In the genomic region with DNA sequence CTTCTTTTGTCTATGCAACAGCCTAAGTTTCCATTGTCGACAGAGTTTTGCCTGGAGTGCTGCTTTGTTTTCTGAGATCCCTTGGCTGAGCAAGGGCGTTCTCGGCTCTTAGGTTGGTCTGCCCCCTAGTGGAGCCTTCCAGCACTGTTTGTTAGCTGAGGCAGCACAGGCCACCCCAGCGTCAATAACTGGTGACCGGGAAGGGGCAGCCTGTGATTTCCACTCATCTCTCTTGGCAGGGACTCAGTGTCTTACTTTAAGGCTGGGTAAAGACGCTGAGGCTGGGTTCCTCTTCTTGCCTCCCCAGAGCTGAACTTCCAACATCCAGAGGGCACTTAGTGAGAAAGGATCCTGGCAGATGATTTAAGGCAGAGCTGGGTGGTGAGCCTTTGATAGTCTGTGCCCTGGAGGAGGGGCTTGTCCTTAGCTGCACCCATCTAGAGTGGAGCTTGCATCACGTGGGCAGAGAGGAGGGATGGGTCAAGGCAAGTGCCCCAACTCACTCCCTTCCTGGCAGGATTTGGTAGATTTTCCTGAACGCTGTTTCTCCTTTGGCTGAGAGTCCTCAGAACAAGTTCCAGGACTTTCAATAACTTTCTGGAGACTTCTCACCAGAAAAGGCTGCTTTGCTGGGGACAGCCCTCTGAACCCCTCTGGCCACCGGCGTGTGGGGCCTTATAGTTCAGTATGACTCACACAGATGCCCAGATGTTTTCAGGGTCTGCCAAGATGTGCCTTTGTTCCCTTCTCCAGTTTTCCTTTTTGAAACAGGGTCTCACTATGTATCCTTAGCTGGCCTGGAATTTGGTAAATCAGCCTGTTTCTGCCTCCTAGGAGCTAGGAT, we compare ENCODE assay signal across 8 mouse cellular contexts. TPM values are rescaled to one million over a fixed set of nuclear protein-coding genes. Genes with fewer than 3 reads are reported as not detected.
DNase-seq lines count a peak whose midpoint lies in the region; ATAC-seq and TF ChIP-seq lines count a peak whose summit lies in the region.

No protein-coding gene starts in this region.

- peak overlapping the region; percentile 58 for H3K9ac ChIP-seq in ES-E14 (ENCODE audit: insufficient read depth, low read depth, low read length, poor library complexity, severe bottlenecking)
- H3K9ac ChIP-seq in forebrain, embryonic 15.5 days (replicated peaks) = peak overlapping the region; percentile 11; the same call in 1 of the 2 replicates
- no peak overlapping the region for H3K9ac ChIP-seq in neural tube, embryonic 15.5 days (replicated peaks)

- in situ Hi-C loops in ES-E14 (cut with MboI; ENCODE audit: low sequenced_read_pairs in 2 of 2, unreplicated experiment in 2 of 2) = no loop called here

- peak; percentile 63; the same call in 1 of the 2 replicates for TF ChIP-seq POLR2A in lung, adult 2 months (IDR thresholded peaks at IDR 0.05; ENCODE audit: borderline replicate concordance, extremely low read depth, low read depth, low read length)

- peak overlapping the region in 1 of 2 experiments; percentile 46; a peak in 3 of 4 replicates for H3K4me3 ChIP-seq in ES-E14 (ENCODE audit: insufficient read depth in 1 of 2, low read depth in 1 of 2, low read length in 2 of 2, poor library complexity in 1 of 2, severe bottlenecking in 1 of 2)
- H3K4me3 ChIP-seq in forebrain, embryonic 15.5 days = no peak overlapping the region
- H3K4me3 ChIP-seq in lung, adult 2 months (replicated peaks; ENCODE audit: extremely low read depth, low read depth, low read length) = peak overlapping the region; percentile 37
- 0 out of 2 replicates have a peak overlapping the region, but pooled peaks have one; percentile 3 for H3K4me3 ChIP-seq in neural tube, embryonic 15.5 days (replicated peaks)

- no peak overlapping the region for H3K4me2 ChIP-seq in forebrain, embryonic 15.5 days (replicated peaks)
- H3K4me2 ChIP-seq in neural tube, embryonic 15.5 days = peak overlapping the region; percentile 33

- intact Hi-C loops in heart, postnatal 14 days (cut with DNase I) = loop anchor here (5.0 kb wide), 1 partner anchor 102 kb away; no protein-coding TSS in a partner anchor

- ATAC-seq in forebrain, embryonic 15.5 days (replicated peaks) = peak; percentile 49; the same call in 1 of the 2 replicates
- peak; percentile 52; the same call in 1 of the 2 replicates for ATAC-seq in neural tube, embryonic 15.5 days (ENCODE audit: low FRiP score)

- no peaks in the 10 kb centered on the region for H3K9me3 ChIP-seq in ES-E14 (ENCODE audit: control insufficient read depth, insufficient read depth, low read depth, low read length)
- no peaks in the 10 kb centered on the region for H3K9me3 ChIP-seq in forebrain, embryonic 15.5 days
- no peaks in the 10 kb centered on the region for H3K9me3 ChIP-seq in neural tube, embryonic 15.5 days (replicated peaks)

- 11% methylated on average over 10 of the region's 10 CpGs for WGBS in forebrain, embryonic 15.5 days
- 11% methylated on average over 10 of the region's 10 CpGs for WGBS in lung, adult 2 months
- WGBS in neural tube, embryonic 15.5 days = 14% methylated on average over 10 of the region's 10 CpGs

- TF ChIP-seq CTCF in lung, adult 2 months (IDR thresholded peaks at IDR 0.05; ENCODE audit: insufficient read depth, low read length) = peak; percentile 89

- no peaks in the 10 kb centered on the region for H3K27me3 ChIP-seq in forebrain, embryonic 15.5 days
- H3K27me3 ChIP-seq in neural tube, embryonic 15.5 days (replicated peaks) = no peaks in the 10 kb centered on the region

- peaks cover 3 to 7% of the 10 kb centered on the region in 2 experiments; a peak in 2 of 4 replicates for H3K4me1 ChIP-seq in ES-E14 (ENCODE audit: control insufficient read depth in 2 of 2, insufficient read depth in 2 of 2, low read length in 2 of 2, poor library complexity in 1 of 2)
- peaks cover 18% of the 10 kb centered on the region for H3K4me1 ChIP-seq in forebrain, embryonic 15.5 days
- H3K4me1 ChIP-seq in lung, adult 2 months (ENCODE audit: control insufficient read depth, insufficient read depth, low read length) = peaks cover 14% of the 10 kb centered on the region
- peaks cover 12% of the 10 kb centered on the region for H3K4me1 ChIP-seq in neural tube, embryonic 15.5 days

- DNase-seq in ES-E14 (ENCODE audit: low read depth, low spot score) = peak; percentile 98
- DNase-seq in cerebellum, adult 11-12 months = peak; percentile 74
- peak; percentile 88 to 94 for DNase-seq in heart, postnatal 14 days
- peak; percentile 87 for DNase-seq in layer of hippocampus, adult 11-12 months (ENCODE audit: low spot score)
- DNase-seq in lung, adult 2 months = peak; percentile 88
- DNase-seq in testis, postnatal 10 days (ENCODE audit: low spot score) = peak; percentile 95

- no peaks in the 10 kb centered on the region for H3K36me3 ChIP-seq in ES-E14 (ENCODE audit: control insufficient read depth, insufficient read depth, low read length, poor library complexity, severe bottlenecking)
- peaks cover 5% of the 10 kb centered on the region for H3K36me3 ChIP-seq in forebrain, embryonic 15.5 days
- H3K36me3 ChIP-seq in neural tube, embryonic 15.5 days = peaks cover 7% of the 10 kb centered on the region

- peak overlapping the region; percentile 49; the same call in 1 of the 2 replicates for H3K27ac ChIP-seq in ES-E14 (ENCODE audit: insufficient read depth, low read depth, low read length, poor library complexity, severe bottlenecking)
- peak overlapping the region; percentile 25; the same call in 1 of the 2 replicates for H3K27ac ChIP-seq in forebrain, embryonic 15.5 days (replicated peaks)
- 0 out of 2 replicates have a peak overlapping the region, but pooled peaks have one; percentile 41 for H3K27ac ChIP-seq in neural tube, embryonic 15.5 days (replicated peaks)

TF ChIP-seq in ES-E14, 5 proteins besides CTCF, POLR2A, EP300 and RAD21:
- no peak for TF ChIP-seq ZNF384 (IDR thresholded peaks at IDR 0.05; ENCODE audit: low read depth, low read length)
- TF ChIP-seq CHD2 (IDR thresholded peaks at IDR 0.05; ENCODE audit: low read depth, low read length) = 0 out of 2 replicates have a peak, but pooled peaks have one; percentile 40
- no peak for TF ChIP-seq HCFC1 (IDR thresholded peaks at IDR 0.05; ENCODE audit: borderline replicate concordance, insufficient read depth, low read length)
- TF ChIP-seq ZC3H11A (IDR thresholded peaks at IDR 0.05; ENCODE audit: borderline replicate concordance, low read depth, low read length) = peak; percentile 50; the same call in 1 of the 2 replicates
- peak; percentile 56; the same call in 1 of the 2 replicates for TF ChIP-seq MAFK (IDR thresholded peaks at IDR 0.05; ENCODE audit: insufficient read depth, low read depth, low read length)

RNA-seq across cellular contexts. Expression of a gene that starts 4.1 kb away (rescaled TPM):
- 101 and 124 TPM in 2 replicates for total RNA-seq in ES-E14 (2012; rRNA removed)
- 50.0 and 50.1 TPM in 2 replicates for polyA plus RNA-seq in forebrain, embryonic 15.5 days (2015; fragmentation: Nextera tagmentation; extraction: Ambion mirVana)
- total RNA-seq in heart, postnatal 14 days (2021) = 10 to 100 TPM; 31.2 to 34.1 TPM
- 32.0 and 35.4 TPM in 2 replicates for polyA plus RNA-seq in lung, adult 2 months (2012; rRNA removed)
- 45.4 and 52.4 TPM in 2 replicates for polyA plus RNA-seq in neural tube, embryonic 15.5 days (2015; fragmentation: Nextera tagmentation; extraction: Ambion mirVana)

RNA-seq across cellular contexts. Expression of a gene that starts 16.2 kb away (rescaled TPM):
- total RNA-seq in ES-E14 (2012; rRNA removed) = 289 and 378 TPM in 2 replicates
- polyA plus RNA-seq in forebrain, embryonic 15.5 days (2015; fragmentation: Nextera tagmentation; extraction: Ambion mirVana) = 276 and 287 TPM in 2 replicates
- 10 to 100 TPM; 56.9 to 57.5 TPM for total RNA-seq in heart, postnatal 14 days (2021)
- polyA plus RNA-seq in lung, adult 2 months (2012; rRNA removed) = 116 and 141 TPM in 2 replicates
- polyA plus RNA-seq in neural tube, embryonic 15.5 days (2015; fragmentation: Nextera tagmentation; extraction: Ambion mirVana) = 266 and 277 TPM in 2 replicates

RNA-seq across cellular contexts. Expression of a gene that starts 16.3 kb away (rescaled TPM):
- 18.8 and 28.6 TPM in 2 replicates for total RNA-seq in ES-E14 (2012; rRNA removed)
- polyA plus RNA-seq in forebrain, embryonic 15.5 days (2015; fragmentation: Nextera tagmentation; extraction: Ambion mirVana) = 88.5 and 94.5 TPM in 2 replicates
- 10 to 100 TPM; 11.8 to 12.0 TPM for total RNA-seq in heart, postnatal 14 days (2021)
- polyA plus RNA-seq in lung, adult 2 months (2012; rRNA removed) = 55.8 and 59.8 TPM in 2 replicates
- polyA plus RNA-seq in neural tube, embryonic 15.5 days (2015; fragmentation: Nextera tagmentation; extraction: Ambion mirVana) = 123 and 136 TPM in 2 replicates

RNA-seq across cellular contexts. Expression of a gene that starts 24.1 kb away (rescaled TPM):
- 210 and 251 TPM in 2 replicates for total RNA-seq in ES-E14 (2012; rRNA removed)
- polyA plus RNA-seq in forebrain, embryonic 15.5 days (2015; fragmentation: Nextera tagmentation; extraction: Ambion mirVana) = 78.3 and 80.6 TPM in 2 replicates
- 10 to 100 TPM; 23.0 to 23.2 TPM for total RNA-seq in heart, postnatal 14 days (2021)
- polyA plus RNA-seq in lung, adult 2 months (2012; rRNA removed) = 1,387 and 1,388 TPM in 2 replicates
- polyA plus RNA-seq in neural tube, embryonic 15.5 days (2015; fragmentation: Nextera tagmentation; extraction: Ambion mirVana) = 67.9 and 71.0 TPM in 2 replicates

RNA-seq across cellular contexts. Expression of a gene that starts 37.7 kb away (rescaled TPM):
- 184 and 244 TPM in 2 replicates for total RNA-seq in ES-E14 (2012; rRNA removed)
- 1.8 and 2.4 TPM in 2 replicates for polyA plus RNA-seq in forebrain, embryonic 15.5 days (2015; fragmentation: Nextera tagmentation; extraction: Ambion mirVana)
- 10 to 100 TPM; 23.8 to 68.1 TPM for total RNA-seq in heart, postnatal 14 days (2021)
- polyA plus RNA-seq in lung, adult 2 months (2012; rRNA removed) = 0.24 and 1.6 TPM in 2 replicates
- polyA plus RNA-seq in neural tube, embryonic 15.5 days (2015; fragmentation: Nextera tagmentation; extraction: Ambion mirVana) = 2.2 and 3.1 TPM in 2 replicates
